Mouse (Mus musculus) layer of hippocampus, postnatal 25 days (tissue): ENCODE data around the gene Dip2b. TPM values are rescaled to one million over a fixed set of nuclear protein-coding genes. Genes with fewer than 3 reads are reported as not detected.

ENCODE experiments used
- DNase-seq, 2 experiments: peaks; one replicate each; pipeline ENCODE4 v3.0.0; 2022; ENCODE audit warnings: mixed read lengths in 2 of 2, low spot score in 1 of 2; ENCODE audit errors: extremely low spot score in 1 of 2
- total RNA-seq, 2 experiments: library from RNA; stranded (reverse); gene quantifications; 2 replicates each; pipeline ENCODE4 v1.2.3; 2021

The Dip2b gene
- total RNA-seq, 2 experiments from 2014 or later, result 52.5 to 54.3 TPM

- no peak for DNase-seq
Observed at GRCm38 (mm10) chr15:100049496-100050087, 11.1 kb downstream of the Dip2b start.

GRCm38 (mm10) chr15:100050940-100051339 is 12.5 kb downstream of the Dip2b start:
- no peak for DNase-seq

GRCm38 (mm10) chr15:100052726-100053125 is 14.3 kb downstream of the Dip2b start:
- DNase-seq, result no peak

GRCm38 (mm10) chr15:100056397-100056908 is 18.0 kb downstream of the Dip2b start:
- no peak for DNase-seq

GRCm38 (mm10) chr15:100057698-100058097 is 19.2 kb downstream of the Dip2b start:
- no peak for DNase-seq

- DNase-seq, result no peak
Observed at GRCm38 (mm10) chr15:100058143-100058542, 19.7 kb downstream of the Dip2b start.

- DNase-seq, result no peak
Observed at GRCm38 (mm10) chr15:100058912-100059311, 20.4 kb downstream of the Dip2b start.

GRCm38 (mm10) chr15:100059626-100060311 is 21.3 kb downstream of the Dip2b start:
- DNase-seq, result no peak

- no peak for DNase-seq
Observed at GRCm38 (mm10) chr15:100060513-100061140, 22.2 kb downstream of the Dip2b start.

GRCm38 (mm10) chr15:100061377-100061776 is 22.9 kb downstream of the Dip2b start:
- no peak for DNase-seq

- DNase-seq, result no peak
Observed at GRCm38 (mm10) chr15:100063229-100063773, 24.8 kb downstream of the Dip2b start.

GRCm38 (mm10) chr15:100066702-100067101 is 28.2 kb downstream of the Dip2b start:
- DNase-seq, result no peak

- DNase-seq, result no peak
Observed at GRCm38 (mm10) chr15:100069101-100069500, 30.6 kb downstream of the Dip2b start.

GRCm38 (mm10) chr15:100070021-100070420 is 31.6 kb downstream of the Dip2b start:
- no peak for DNase-seq

GRCm38 (mm10) chr15:100071819-100072218 is 33.4 kb downstream of the Dip2b start:
- no peak for DNase-seq

GRCm38 (mm10) chr15:100073696-100074453 is 35.4 kb downstream of the Dip2b start:
- no peak for DNase-seq

- no peak for DNase-seq
Observed at GRCm38 (mm10) chr15:100074754-100075153, 36.3 kb downstream of the Dip2b start.

- DNase-seq, result no peak
Observed at GRCm38 (mm10) chr15:100076362-100076761, 37.9 kb downstream of the Dip2b start.

- DNase-seq, result no peak
Observed at GRCm38 (mm10) chr15:100080833-100081477, 42.5 kb downstream of the Dip2b start.

- DNase-seq, result no peak
Observed at GRCm38 (mm10) chr15:100081478-100081998, 43.1 kb downstream of the Dip2b start.
